Mouse (Mus musculus): ENCODE measurements at regions not wholly inside any gene's neighbourhood (a gene's known extent, or its start where the extent isn't known, plus 50 kb on each side); places are given as distances from the start of the nearest gene placed in this dataset.
A peak's percentile ranks its signal among the peaks of the same experiment; 100 is the strongest.

DNA sequence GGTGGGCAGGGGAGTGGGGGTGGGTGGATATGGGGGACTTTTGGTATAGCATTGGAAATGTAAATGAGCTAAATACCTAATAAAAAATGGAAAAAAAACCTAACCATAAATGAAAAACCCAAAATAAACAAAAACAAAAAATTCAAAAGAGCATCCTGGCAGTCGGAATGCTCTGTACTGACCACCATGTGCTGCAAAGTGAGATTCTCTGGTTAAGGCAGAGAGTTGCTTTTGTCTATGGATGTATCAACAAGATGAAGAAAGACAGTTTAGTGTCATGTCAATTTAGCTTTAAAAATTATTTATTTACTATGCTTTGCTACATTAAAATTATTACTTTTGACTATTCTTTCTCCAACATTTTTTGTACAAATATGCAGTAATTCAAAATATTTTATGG is 88.5 kb downstream of the E330014E10Rik start:
- no peak for DNase-seq (ENCODE audit: low spot score)

DNA sequence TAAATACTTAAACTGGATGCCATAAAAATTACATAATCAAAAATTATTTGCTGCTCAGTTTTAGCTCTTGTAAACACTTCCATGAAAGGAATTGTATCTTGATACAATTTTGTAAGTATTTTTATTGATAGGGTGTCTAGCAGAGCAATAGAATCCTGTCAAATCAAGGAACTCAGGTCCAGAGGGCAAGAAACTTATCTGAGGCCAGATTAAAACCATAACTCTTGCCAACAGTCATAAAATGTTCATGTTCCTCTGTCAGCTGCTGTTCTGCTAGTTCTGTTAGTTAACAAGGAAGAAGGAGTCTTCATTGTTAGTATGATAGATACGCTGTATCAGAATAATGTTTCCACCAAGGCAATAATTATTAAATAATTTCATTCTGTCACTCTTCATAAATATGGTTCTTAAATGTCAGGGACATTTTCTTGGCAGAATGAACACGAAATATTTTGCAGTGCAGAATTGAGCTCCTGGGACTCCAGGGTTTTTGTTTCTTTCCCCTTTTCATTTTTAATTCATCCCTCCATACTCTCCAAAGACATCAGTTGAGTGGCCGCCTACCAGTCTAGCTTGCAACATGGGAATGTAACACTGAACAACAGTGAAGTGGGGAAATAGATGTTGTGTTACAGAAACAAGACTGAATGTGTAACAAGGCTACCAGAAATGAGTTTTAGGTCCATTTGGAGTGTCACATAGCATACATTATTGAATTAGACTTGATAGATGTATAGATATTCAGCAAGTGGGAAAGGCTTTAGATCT is 89.1 kb downstream of the E330014E10Rik start:
- DNase-seq (ENCODE audit: low spot score) = no peak

DNA sequence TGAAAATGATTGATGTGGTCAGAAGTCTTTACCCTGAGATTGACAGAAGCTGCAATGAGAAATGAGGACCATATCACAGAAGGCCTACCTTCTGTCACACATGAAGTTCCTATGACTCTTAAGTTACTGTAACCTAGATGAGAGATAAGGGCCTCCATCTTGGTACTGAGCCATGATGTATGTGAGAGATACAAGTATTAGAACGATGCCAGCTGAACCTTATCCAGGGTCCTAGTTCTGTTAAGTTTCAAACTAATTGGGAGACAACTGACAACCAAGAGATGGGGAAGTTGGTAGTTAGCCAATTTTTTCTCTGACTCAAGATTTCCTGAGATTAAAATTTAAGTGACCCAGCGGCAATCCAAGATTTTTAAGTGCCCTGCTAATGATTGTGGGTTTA is 89.7 kb downstream of the E330014E10Rik start:
- no peak for DNase-seq (ENCODE audit: low spot score)

GRCm38 (mm10) chr5:95866848-95867495 is 89.8 kb upstream of the Cxcl13 start:
- DNase-seq (ENCODE audit: low spot score) = no peak

DNA sequence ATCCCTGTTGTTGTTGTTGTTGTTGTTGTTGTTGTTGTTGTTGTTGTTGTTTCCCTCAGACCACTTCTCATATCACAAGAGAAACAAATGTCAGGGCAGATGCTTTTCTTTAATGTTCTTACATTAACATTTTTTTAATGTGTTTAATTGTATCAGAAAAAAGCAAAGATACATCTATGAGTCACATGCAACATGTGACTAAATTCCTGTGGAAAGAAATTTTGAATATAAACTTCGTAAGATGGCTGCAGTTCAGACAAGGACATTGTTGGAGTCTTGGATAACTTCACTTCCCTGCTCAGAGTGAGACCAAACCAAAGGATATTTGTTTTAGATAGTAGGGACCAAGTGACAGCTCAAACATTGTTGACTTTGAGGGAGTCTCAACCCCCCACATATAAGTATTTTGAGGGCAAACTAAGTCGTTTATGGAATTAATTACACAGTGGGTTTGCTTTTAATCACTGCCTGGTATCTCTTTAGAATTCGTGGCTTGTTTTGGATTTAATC is 86.4 kb upstream of the Cxcl13 start:
- no peak for DNase-seq (ENCODE audit: low spot score)

DNA sequence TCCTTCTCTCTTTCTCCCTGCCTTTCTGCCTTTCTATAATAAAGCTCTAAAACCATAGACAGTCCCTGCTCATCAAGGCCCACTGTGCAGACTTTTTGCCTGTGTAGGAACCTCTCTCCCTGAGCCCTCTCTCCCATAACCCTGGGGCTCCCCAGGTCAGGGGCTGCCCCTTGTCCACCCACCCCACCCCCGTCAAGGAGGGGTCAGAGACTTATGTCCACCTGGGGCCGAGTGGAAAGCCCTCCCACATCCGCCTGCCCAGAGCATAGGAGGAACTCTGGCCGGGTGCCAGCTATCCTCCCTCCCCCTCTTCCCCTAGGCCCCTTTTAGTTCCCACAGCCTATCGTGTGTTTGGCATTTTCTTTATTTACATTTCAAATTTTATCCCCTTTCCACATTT is 81.8 kb upstream of the Cxcl13 start:
- DNase-seq (ENCODE audit: low spot score) = no peak

DNA sequence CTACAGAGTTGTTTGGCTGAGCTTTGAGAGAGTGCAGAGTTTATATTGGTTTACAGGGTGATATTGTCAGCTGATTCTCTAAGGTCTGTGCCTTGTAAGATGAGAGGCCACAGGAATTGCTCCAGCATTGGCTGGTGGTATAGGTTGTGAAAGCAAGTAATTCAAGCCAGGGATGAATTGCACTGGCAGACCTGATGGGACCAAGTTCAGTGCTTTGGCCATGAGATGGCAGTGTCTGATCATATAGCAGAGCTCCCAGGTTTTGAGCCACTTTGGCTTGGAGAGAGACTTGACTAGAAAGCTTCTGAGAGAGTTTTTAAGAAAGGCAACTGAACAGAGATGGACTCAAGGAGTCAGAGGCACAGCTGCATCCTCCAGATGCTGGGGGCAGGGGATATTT is 75.8 kb upstream of the Cxcl13 start:
- DNase-seq (ENCODE audit: low spot score) = peak; percentile 54

All from left cerebral cortex, adult 11 months (tissue).